ENCODE assay signal across 11 mouse cellular contexts in genomic region chr12:32545466-32545865, GRCm38 (mm10).
"Had no signal": no experiment of that assay in that cellular context is flagged by ENCODE, and none has a peak within 500 bp of the region (broad histone marks: within the 10 kb centered on the region; RNA-seq: fewer than 3 reads in every experiment).

No protein-coding gene starts in this region.

- DNase-seq: left cerebral cortex, postnatal 4 days; liver; liver, embryonic 13.5 days; liver, postnatal 0 days; lung, adult 18-20 months; lung, adult 2 months; lung, embryonic 14.5 days; lung, postnatal 14 days; lung, postnatal 36 days; lung, postnatal 4 days; midbrain, embryonic 14.5 days had no signal
